Mouse (Mus musculus): ENCODE measurements around the gene Il34.

DNA sequence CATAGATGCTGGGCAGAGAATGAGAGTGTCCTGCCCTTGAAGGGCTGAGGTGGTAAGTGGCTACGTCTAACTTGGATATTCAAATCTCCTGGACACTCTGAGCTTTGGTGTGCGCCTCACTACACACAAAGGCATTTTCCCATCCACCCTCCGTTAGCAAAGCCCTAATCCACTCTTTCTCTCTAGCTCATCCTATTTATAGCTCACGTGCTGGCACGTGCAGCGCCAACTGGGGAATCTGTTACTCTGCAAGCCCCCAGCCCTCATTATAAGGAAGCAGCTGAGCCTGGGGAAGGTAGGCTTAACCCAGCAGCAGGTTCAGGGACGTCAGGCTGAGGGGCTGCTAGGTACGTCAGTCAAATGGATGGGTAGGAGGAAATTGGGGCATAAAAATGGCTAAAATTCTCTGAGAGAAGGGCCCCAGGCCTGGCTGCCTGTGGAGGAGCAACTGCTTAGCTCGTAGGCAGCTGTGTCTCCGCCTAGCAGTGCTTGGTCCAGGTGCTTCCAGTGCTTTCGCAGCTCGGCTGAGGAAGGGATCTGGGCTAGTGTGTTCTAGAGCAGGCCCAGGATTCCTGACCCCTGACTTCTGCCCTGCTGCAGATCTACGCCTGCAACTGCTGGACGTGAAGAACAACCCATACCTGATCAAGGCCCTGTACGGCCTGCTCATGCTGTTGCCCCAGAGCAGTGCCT is 90.8 kb downstream of the Il34 start:
- TF ChIP-seq POLR2A (IDR thresholded peaks at IDR 0.05; ENCODE audit: insufficient read depth, low read depth, low read length) (no peak), CTCF (IDR thresholded peaks at IDR 0.05) (no peak)

Data from heart, adult 2 months (tissue).